Mouse (Mus musculus) myocyte (in vitro differentiated cells): ENCODE data around the gene Tmem176a.
"Not testable (repeated sequence)": the region's sequence is repeated elsewhere in the genome, so short reads cannot be mapped to it uniquely, and the experiment has no call there.

Experiments
- CEBPB ChIP-seq: IDR thresholded peaks from 2 replicates; pipeline ENCODE4 v1.6.1; 2011; ENCODE audit warnings: mild to moderate bottlenecking, moderate library complexity; ENCODE audit not compliant: poor library complexity, insufficient read depth, severe bottlenecking
- E2F4 ChIP-seq: IDR thresholded peaks from one replicate; pipeline ENCODE4 v1.6.1; 2011; ENCODE audit warnings: mild to moderate bottlenecking, control low read depth, moderate library complexity; ENCODE audit not compliant: insufficient read depth
- MYOD1 ChIP-seq, 3 experiments: IDR thresholded peaks; one replicate each; pipeline ENCODE4 v1.6.1; 2011; ENCODE audit warnings: control low read depth in 2 of 3, low read depth in 2 of 3, mild to moderate bottlenecking in 2 of 3, moderate library complexity in 1 of 3; ENCODE audit not compliant: insufficient read length in 2 of 3, control insufficient read depth in 1 of 3
- POLR2A ChIP-seq: IDR thresholded peaks from one replicate; pipeline ENCODE4 v1.6.1; 2011; ENCODE audit warnings: low read depth, mild to moderate bottlenecking, control low read depth, moderate library complexity; ENCODE audit not compliant: insufficient read length
- POLR2AphosphoS2 ChIP-seq: IDR thresholded peaks from one replicate; pipeline ENCODE4 v1.6.1; 2011; ENCODE audit warnings: low read depth, control low read depth; ENCODE audit not compliant: insufficient read length
- REST ChIP-seq: IDR thresholded peaks from one replicate; pipeline ENCODE4 v1.6.1; 2011; ENCODE audit warnings: mild to moderate bottlenecking, control low read depth, moderate library complexity; ENCODE audit not compliant: insufficient read depth, insufficient read length
- SRF ChIP-seq: IDR thresholded peaks from one replicate; pipeline ENCODE4 v1.6.1; 2011; ENCODE audit warnings: low read depth; ENCODE audit not compliant: control insufficient read depth, insufficient read length
- TCF12 ChIP-seq: IDR thresholded peaks from one replicate; pipeline ENCODE4 v1.6.1; 2011; ENCODE audit warnings: mild to moderate bottlenecking, control low read depth; ENCODE audit not compliant: poor library complexity, insufficient read depth, severe bottlenecking
- TCF3 ChIP-seq: IDR thresholded peaks from one replicate; pipeline ENCODE4 v1.6.1; 2011; ENCODE audit warnings: low read depth, control low read depth; ENCODE audit not compliant: insufficient read length
- USF1 ChIP-seq: IDR thresholded peaks from one replicate; pipeline ENCODE4 v1.6.1; 2011; ENCODE audit warnings: low read depth, mild to moderate bottlenecking, control low read depth, moderate library complexity

- TF ChIP-seq TCF12; SRF; POLR2AphosphoS2; POLR2A; E2F4; USF1; MYOD1 (IDR thresholded peaks at IDR 0.05; ENCODE audit: control insufficient read depth in 1 of 3, insufficient read length in 2 of 3, low read depth in 2 of 3); TCF3; REST; CEBPB: not testable (repeated sequence)
Observed at GRCm38 (mm10) chr6:48821991-48822785, 18.5 kb upstream of the Tmem176a start.
